Mouse (Mus musculus) adrenal gland, postnatal 14 days (tissue): ENCODE data around the gene Mocs1. TPM values are rescaled to one million over a fixed set of nuclear protein-coding genes. Genes with fewer than 3 reads are reported as not detected.
A peak's percentile ranks its signal among the peaks of the same experiment; 100 is the strongest.
"Not testable (repeated sequence)": the region's sequence is repeated elsewhere in the genome, so short reads cannot be mapped to it uniquely, and the experiment has no call there.

Experiments
- DNase-seq: peaks from one replicate; pipeline ENCODE4 v3.0.0; 2021; ENCODE audit warnings: mixed read lengths
- total RNA-seq: library from RNA; stranded (reverse); gene quantifications from 2 replicates; pipeline ENCODE4 v1.2.3, GENCODE M21; 2021

Mocs1 gene
- total RNA-seq, 1 experiment from 2014 or later = 31.2 TPM

DNA sequence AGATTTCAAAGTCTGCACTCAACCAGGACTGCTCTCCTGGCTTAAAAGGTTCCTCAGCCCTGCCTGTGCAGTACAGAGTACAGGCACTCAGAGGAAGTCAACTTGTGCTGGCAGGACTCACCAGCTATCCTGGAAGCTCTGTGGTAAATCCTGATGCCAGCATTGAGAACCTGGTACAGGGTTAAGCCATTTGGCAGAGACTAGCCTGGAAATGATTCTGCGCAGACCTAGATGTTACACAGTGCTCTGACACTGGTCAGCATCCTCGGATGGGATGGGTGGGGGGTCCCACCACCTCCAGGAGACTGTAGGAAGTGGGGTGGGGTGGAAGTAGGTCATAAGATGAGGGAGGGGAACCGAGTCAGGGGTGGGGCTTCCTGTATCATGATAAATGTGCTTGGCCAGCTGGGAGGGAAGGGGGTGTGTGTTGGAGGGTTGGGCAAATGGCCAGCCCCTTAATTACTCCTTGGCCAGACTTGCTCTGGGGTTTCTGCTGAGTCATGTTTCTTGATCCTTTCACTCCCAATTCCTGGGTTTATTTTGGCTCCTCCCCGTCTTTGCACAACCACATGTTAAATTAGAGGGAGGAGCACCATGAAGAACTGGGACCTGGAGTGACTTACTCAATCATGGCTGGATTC lies 4.0 kb downstream of the Mocs1 start:
- DNase-seq = peak; percentile 65

DNA sequence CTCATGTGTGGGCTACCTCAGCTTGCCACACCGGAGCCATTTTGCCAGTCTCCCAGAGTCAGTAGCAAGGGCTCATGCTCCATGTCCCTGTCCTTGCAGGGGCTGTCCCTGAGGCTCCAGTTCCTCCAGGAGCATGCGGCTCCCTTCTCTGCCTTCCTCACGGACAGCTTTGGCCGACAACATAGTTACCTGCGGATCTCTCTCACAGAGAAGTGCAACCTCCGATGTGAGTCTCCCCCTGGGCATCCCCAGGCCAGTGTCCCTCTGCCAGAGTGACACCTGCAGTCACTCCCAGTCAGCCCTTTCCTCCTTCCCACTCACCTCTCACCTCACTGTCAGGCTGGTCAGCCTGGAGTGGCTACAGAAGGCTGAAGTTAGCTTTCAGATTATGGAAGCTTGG lies 4.9 kb downstream of the Mocs1 start:
- DNase-seq = no peak

DNA sequence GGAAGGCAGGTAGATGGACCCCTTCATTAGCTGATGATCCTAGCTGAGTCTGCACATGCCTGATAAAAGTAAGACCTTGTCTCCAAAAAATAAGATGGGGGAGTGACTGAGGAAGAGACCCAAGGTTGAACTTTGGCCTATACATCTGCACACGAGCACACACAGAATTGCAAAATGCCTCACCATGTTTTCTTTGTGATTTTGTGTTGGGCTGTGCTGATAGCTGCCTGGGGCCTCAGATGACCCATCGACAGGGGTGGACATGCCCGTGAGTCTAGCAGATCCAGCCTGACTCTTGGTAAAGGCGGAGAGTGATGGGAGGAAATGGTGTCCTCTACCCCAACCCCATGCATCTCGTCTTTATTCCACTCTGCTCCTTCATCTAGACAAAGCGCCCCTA lies 6.1 kb downstream of the Mocs1 start:
- DNase-seq = no peak

DNA sequence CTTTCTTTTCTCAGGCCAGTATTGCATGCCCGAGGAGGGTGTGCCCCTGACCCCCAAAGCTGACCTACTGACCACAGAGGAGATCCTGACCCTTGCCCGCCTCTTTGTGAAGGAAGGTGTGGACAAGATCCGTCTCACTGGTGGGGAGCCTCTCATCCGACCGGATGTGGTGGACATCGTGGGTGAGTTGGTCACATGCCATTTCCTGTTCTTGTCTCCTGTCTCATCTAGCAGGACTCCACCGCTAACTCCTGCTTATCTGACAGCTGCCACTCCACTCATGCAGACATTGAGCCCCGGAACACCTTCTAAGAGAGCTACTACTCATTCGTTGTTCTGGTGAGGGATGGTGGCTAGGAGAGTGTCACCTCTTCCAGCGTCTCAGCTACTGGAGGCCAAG lies 6.9 kb downstream of the Mocs1 start:
- no peak for DNase-seq

DNA sequence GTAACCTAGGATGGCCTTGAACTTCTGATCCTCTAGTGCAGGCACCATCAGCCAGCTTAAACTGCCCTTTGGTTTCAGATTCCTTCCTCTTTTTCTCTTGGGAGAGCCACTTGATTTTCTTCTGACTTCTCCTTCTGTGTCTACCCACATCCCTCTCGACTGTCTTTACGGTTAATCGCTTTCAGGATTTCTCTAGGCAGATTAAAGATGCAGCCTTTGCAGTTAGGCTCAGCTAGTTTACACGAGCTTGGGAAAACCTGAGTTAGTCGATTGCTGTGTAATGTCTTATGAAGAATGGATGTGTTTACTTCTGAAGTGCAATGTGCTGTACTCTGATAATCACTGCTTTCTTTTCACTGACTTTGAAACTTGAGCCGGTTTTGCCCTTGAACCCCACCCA lies 8.5 kb downstream of the Mocs1 start:
- no peak for DNase-seq

DNA sequence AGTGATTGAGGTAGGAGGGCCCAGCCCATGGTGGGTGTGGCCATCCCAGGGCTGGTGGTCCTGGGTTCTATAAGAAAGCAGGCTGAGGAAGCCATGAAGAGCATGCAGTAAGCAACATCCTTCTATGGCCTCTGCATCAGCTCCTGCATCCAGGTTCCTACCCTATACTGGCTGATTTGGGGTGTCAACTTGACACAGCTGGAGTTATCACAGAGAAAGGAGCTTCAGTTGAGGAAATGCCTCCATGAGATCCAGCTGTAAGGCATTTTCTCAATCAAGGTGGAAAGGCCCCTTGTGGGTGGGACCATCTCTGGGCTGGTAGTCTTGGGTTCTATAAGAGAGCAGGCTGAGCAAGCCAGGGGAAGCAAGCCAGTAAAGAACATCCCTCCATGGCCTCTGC lies 9.1 kb downstream of the Mocs1 start:
- peak; percentile 1 for DNase-seq

DNA sequence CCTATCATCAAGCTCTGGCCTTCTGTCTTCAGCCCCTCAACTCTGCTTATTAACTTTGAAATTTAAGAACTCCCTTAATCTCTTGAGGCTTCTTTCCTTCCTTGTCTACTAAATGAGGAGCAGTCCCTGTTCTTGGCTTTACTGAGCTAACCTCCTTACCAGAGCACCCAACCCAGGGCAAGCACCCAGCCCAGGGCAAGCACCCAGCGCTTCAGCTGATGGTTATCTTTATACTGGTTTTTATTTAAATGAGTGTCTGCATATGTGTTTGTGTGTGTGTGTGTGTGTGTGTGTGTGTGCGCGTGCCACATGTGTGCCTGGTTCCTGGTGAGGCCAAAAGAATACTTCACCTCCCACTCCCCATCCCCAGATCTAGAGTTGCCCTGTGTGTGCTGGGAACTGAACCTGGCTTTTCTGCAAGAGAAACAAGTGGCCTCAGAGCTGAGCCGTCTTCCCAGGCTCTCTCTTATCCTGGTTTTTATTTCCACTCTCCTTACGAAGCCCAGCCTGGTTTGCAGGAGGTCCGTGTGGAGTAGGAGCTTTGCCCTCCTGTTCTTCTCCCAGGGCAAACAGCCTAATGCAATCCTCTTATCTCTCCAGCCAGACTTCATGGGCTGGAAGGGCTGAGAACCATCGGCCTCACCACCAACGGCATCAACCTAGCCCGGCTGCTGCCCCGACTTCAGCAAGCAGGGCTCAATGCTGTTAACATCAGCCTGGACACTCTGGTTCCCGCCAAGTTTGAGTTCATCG lies 10.8 kb downstream of the Mocs1 start:
- DNase-seq = peak; percentile 2

DNA sequence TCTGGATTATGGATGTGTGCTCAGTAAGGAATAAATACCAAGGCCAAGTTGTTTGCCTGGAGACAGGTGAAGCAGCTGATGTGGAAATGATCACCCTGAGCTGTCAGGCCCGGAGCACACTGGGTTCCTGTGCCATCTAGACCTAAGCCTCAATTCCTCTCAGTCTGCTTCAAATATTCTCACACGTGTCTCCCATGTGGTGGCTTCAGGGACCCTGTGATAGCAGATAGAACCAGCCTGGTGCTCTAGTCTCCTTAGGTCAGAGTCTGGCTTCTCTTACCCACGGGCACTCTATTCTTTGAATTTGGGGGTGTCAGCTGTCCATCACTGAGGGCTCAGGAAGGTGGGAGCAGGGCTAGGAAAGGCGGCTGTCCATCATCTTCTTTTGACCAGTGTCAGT lies 11.5 kb downstream of the Mocs1 start:
- peak; percentile 1 for DNase-seq

DNA sequence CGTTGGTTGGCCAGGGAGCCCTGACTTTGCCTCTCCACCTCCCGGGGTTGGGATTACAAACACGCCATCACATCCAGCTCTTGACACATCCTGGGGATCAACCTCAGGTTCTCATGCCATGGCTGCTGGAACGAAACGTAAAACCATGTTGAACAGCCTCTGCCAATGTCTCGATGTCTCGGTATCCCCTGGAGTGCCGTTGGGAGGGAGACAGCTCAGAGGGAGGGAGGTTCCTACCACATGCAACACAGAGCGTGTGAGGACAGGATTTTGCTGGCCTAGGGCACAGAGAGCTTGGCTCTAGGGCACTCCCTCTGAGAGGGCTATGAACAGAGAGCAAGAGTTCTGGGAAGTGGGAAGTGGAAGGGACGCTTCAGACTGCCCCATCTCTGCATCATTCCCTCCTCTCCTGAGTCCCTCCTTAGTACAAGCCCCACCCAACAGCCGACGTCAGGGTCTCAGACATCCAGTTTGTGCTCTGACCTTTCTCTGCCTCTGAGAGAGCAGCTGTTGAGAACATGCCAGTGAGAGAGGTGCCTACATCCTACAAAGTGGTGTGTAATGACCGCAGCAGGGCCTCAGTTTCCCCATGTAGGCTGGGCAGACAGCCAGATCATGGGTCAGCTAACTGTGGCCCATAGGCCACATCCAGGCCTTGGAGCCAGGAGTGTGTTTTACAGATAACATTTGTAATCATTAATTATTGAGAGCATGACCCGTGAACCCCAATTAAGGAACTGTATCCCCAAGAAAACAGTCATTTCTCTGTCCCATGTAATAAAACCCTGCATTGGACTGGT lies 12.4 kb downstream of the Mocs1 start:
- peak; percentile 43 for DNase-seq

DNA sequence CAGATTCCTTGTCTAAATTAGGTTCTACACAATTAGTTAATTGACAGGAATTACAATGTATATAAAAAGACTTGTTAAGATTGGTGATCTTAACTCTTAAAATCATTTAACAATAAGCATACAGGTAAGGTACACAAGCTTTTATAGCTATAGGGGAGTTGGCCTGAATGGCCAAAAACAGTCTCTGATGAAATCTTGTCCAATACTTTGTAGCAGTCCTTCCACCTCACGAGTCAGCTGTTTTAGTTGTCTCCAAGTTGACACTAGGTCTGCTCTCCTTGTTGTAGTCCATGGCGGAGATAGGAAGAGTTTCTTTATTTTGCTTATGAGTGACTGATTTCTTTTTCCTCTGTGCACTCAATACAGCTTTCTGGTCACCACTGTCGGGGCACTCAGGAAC lies 14.7 kb downstream of the Mocs1 start:
- DNase-seq = not testable (repeated sequence)

DNA sequence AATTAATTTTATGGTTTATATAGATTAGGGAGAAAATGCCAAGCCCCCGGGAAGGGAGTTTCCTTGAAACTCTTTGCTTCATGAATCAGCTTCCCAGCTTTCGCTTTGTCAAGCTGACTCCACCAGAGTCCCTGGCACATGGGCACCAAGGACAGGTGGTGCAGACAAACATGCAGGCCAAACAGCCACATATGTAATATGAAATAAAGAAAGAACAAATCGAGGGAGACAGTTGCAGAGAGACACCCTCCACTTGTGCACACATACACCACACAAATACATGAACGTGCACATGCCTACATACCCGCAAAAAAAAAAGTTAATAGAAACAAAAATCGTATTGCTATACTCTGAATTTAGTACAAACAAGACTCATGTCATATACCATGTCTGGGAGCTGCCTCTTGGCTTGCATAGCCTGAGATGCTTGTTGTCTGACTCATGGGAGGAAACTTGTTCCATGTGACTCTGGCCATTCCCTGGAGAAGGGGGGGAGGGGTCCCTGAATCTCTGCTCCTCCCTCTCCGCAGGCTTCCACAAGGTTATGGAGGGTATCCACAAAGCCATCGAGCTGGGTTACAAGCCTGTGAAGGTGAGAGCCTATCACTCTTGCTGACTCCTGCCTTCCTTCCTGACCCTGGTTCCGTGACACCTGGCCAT lies 20.5 kb downstream of the Mocs1 start:
- DNase-seq = peak; percentile 31

DNA sequence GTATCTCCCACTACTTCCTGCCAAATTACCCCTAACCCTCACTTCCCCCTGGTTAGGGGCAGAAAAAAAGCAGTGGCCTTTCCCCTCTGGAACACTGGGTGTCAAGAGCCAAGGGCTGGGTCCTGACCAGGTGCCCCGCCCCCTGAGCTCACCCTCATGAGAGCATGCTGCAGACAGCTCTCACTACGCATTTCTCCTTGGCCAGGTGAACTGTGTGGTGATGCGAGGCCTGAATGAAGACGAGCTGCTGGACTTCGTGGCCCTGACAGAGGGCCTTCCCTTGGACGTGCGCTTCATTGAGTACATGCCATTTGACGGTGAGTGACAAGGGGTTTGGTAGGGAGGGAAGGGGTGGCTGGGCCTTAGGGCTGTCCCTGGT lies 21.1 kb downstream of the Mocs1 start:
- no peak for DNase-seq

DNA sequence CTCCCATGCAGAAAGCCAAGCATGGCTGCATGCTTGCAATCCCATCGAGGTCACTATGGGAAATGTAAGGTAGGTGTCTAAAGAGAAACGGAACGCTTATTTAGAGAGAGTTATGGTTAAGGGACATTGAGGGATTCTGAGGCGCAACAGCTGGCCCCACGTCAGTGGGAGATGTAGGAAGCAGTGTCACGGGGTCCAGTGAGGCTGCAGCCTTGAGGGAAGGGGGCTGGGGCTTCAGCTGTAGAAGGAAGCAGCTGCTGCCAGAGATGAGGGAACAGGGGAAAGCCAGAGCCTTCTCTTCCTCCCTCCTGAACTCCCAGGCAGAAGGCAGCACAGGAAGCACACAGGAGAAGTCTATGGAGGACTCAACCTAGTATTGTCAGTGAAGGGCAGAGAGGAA lies 22.8 kb downstream of the Mocs1 start:
- DNase-seq = no peak

DNA sequence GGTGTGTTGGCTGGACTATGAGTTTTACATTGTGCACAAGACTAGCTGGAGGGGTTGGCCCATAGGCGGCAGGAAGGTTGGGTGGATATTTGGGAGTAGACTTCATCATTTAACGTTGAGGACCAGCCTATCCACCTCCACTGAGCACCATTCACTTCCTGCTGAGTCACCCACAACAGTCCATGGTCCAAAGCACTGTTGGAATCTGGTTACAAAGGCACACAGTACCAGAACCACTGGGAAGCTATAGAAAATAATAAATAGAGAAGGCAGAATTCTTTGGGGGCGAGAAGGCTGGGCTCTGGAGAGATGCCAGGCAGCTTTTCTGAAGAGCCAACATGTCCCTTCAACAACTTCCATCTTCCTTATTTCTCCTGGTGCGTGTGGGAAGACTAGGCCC lies 28.2 kb downstream of the Mocs1 start:
- no peak for DNase-seq

DNA sequence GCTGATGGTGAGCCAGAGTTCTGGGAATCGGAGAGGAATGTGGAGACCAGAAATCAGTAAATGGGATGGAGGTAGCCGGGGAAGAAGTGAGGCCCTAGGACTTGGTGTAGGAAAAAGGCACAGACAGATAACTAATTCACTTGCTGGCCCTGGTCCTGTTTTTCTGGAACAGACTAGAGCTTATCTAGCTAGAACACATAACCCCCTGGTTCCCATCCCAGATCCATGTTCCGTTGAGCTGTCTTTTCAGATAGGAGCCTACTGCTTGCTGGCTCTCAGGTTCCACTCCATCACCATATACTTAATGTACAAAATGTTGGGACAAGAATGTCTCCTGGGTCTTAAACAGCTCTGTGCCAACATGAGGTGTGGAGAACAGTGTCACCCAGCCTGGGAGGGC lies 29.7 kb downstream of the Mocs1 start:
- no peak for DNase-seq

DNA sequence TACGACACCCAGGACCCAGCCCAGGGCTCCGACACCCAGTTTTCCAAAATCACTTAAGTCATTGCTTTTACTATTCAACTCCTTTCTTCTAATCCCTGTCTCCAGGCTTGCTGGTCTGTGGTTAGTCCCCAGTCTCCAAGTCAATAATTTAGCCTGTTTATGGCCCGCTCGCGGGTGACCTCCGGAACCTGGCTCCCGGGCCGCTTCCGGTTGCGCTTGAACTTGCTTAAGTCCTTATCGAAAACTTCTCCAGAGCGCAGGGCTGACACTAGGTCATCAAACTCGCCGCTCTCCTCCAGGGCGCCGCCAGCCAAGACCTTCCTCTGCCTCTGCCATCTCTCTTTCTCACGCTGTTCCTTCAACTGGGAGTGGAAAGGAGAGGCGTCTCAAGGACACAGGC lies 30.2 kb downstream of the Mocs1 start:
- no peak for DNase-seq

DNA sequence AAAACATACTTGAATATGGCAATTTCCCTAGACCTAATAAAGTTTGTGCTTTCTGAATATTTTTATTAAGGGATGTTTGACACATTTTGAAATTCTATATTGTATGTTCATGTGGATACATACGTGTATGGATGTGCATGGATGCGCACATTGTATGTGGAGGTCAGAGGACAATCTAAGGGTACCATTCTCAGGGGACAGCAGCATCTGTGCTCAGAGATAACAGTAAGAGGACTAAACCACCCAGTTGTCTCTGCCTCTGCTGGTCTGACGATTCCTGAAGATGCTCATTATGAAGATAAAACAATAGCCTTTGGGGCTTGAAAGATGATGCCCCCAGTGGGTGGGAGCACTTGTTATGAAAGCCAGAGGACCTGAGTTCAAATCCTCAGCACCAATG lies 36.7 kb downstream of the Mocs1 start:
- no peak for DNase-seq

DNA sequence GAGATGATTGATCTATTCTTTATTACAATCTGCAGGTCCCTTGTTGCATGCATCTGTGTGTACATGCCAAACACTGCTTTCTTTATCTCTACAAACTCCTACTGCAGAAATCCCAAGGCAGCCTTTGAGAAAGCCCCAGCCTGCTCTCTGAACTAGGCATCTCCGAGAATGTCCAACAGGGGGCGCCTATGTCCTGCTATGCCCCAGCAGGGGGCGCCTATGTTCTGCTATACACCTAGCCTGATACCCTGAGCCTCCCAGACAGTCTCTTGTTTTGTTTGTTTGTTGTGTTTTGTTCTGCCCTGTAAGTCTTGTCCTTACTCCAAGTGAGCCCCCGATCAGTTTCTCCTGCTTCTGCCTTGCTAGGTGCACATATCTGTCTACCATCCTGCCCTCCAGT lies 40.1 kb downstream of the Mocs1 start:
- DNase-seq = peak; percentile 89

DNA sequence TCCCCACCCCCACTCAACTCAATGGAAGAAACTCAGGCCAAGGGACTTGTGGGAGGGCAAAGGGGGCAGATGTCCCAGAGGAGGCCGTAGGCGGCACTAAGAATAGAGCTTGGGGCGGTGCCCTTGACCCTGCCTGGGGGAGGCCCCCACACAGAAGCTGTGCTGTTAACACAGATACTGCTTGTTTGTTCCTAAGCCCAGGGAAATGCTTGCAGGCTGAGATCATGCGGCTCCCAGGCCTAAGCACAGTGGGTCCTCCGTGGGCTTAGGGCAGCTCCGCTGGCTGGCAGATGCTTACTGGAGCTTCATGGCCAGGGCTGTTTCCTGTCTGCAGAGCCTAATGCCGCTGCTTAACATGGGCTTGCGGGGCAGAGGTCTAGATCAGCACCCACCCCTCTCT lies 44.5 kb downstream of the Mocs1 start:
- peak; percentile 37 for DNase-seq

DNA sequence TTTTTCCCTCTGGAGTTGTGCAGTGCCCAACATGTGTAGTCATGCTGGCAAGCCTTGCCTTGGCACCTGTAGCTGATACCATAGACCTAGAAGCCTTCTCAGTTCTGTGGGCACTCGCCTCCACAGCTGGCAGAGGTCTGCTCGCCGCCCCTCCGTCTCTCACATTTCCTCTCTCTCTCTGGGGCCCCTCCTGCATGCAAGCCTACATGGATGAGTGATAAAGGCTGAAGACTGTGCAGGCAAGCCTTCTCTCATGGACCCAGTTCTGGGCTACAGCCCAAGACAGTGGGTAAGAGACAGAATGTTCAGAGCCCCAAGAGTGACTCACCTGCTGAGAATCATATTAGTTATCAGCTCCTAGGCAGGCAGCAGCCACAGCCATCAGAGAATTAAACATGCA lies 45.9 kb downstream of the Mocs1 start:
- DNase-seq = no peak

DNA sequence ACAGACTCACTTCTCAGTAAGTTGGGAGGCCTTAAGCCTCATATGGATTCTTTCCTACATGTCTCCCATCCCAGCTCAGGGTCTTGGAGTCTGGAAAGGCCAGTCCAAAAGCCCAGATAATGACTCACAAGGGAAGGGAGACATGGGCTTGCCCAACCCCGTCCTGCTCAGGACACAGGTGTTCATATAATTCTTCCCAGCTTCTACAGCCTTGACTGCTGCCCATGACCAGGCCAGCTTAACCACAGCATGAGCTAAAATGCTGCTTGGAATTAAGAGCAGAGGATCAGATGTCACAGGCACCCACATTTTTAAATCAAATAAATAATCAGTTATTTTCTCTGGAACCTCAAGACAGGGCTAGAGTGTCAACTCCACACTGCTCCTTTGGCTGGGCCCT lies 47.0 kb downstream of the Mocs1 start:
- DNase-seq = no peak

DNA sequence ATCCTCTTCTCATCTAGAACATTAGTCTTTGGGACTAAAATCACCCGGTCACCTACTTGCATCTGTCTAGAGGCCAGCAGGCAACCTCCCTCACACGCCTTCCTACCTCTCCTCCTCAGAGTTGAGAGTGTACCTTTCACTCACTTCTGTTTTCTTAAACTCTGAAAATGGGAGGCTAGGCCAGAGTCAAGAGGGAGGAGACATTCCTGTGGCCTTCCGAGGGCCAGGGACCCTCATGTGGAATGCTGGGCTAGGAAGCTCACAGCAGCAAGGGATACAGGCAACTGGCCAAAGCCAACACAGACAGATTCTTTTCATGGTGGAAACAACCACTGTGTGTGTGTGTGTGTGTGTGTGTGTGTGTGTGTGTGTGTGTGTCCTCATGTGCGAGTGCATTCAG lies 49.2 kb downstream of the Mocs1 start:
- no peak for DNase-seq

DNA sequence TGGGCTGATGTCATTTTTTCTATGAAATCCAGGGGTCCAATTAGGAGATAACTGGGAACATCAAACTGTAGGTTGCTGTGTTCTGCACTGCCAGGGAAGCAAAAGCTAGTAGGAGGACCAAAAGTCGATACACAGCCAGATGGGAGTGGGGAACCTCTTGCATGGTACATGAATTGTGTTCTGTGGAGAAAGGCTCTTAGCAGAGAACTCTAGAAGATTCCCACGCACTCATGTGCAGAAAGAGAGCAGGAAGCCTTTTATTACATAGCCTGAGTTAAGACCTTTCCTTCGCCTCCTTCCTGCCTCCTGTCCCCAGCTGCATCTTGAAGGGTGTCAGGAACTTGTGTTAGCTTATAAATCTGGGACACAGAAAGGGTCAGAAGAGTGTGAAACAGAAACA lies 53.7 kb downstream of the Mocs1 start:
- DNase-seq = no peak
